In the genomic region with DNA sequence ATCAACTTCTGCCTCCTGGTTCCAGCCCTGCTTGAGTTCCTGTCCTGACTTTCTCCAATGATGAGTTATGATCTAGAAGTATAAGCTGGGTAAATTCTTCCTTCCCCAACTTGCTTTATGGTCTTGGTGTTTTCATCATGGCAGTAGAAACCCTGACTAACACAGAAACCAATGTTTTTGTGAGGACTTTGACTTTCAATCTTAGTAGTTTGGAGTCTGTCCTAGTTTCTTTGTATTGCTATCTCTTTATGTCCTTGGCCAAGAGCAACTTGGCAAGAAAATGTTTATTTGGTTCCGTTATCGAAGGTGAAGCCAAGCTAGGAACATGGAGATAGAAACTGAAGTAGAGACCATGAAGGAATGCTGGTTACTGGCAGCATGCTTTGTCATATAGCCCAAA, we compare ENCODE assay signal across 18 mouse cellular contexts. TPM values are rescaled to one million over a fixed set of nuclear protein-coding genes. Genes with fewer than 3 reads are reported as not detected.
DNase-seq lines count a peak whose midpoint lies in the region; TF ChIP-seq lines count a peak whose summit lies in the region.
"Had no signal": no experiment of that assay in that cellular context is flagged by ENCODE, and none has a peak within 500 bp of the region (broad histone marks: within the 10 kb centered on the region; RNA-seq: fewer than 3 reads in every experiment).

No protein-coding gene starts in this region.

- no peak for TF ChIP-seq POLR2A in testis, adult 2 months (IDR thresholded peaks at IDR 0.05; ENCODE audit: control insufficient read depth, low read depth, low read length)

- no peak overlapping the region for H3K4me3 ChIP-seq in testis, adult 2 months (ENCODE audit: control insufficient read depth, low read depth, low read length)
- H3K4me3 ChIP-seq: embryonic facial prominence, embryonic 10.5 days; embryonic facial prominence, embryonic 12.5 days; forebrain, embryonic 13.5 days; forebrain, embryonic 15.5 days had no signal

- TF ChIP-seq CTCF in testis, adult 2 months (IDR thresholded peaks at IDR 0.05; ENCODE audit: control insufficient read depth, insufficient read depth, insufficient replicate concordance, low read depth, low read length): no peak

- DNase-seq in adrenal gland, adult 2 months: peak; percentile 18
- no peak for DNase-seq in adrenal gland, adult 8-10 months
- DNase-seq in heart, adult 18-20 months: peak; percentile 10 to 17
- DNase-seq in heart, postnatal 14 days: no peak
- no peak for DNase-seq in testis, postnatal 14 days (ENCODE audit: low spot score)
- no peak for DNase-seq in Muller cell, postnatal 12 days (ENCODE audit: inconsistent ontology term)
- DNase-seq: cerebellum, adult 11-12 months; cerebellum, adult 2 months; cerebellum, adult 9-10 months; cerebellum, postnatal 10 days; cerebellum, postnatal 25 days; forebrain, postnatal 0 days had no signal

- H3K27me3 ChIP-seq in testis, adult 2 months (ENCODE audit: control insufficient read depth, insufficient read depth, low read length): no peaks in the 10 kb centered on the region
- H3K27me3 ChIP-seq: embryonic facial prominence, embryonic 12.5 days; forebrain, embryonic 13.5 days; forebrain, embryonic 15.5 days; Patski had no signal

- intact Hi-C loops in heart, postnatal 14 days (cut with DNase I): no loop called here

- peak overlapping the region; percentile 75 for H3K27ac ChIP-seq in testis, adult 2 months (ENCODE audit: control insufficient read depth, insufficient read depth, low read depth, low read length)
- H3K27ac ChIP-seq: embryonic facial prominence, embryonic 10.5 days; embryonic facial prominence, embryonic 12.5 days; forebrain, embryonic 13.5 days; forebrain, embryonic 15.5 days had no signal

- H3K4me1 ChIP-seq in testis, adult 2 months (ENCODE audit: control insufficient read depth, insufficient read depth, low read length): peaks cover 2% of the 10 kb centered on the region; the same call in 1 of the 2 replicates
- H3K4me1 ChIP-seq: embryonic facial prominence, embryonic 10.5 days; embryonic facial prominence, embryonic 12.5 days; forebrain, embryonic 13.5 days; forebrain, embryonic 15.5 days had no signal

- H3K36me3 ChIP-seq in testis, adult 2 months (ENCODE audit: control insufficient read depth, insufficient read depth, low read length): peaks cover 1% of the 10 kb centered on the region; the same call in 1 of the 2 replicates

RNA-seq across cellular contexts. Expression of gene Dhx30, which starts 45.4 kb away (rescaled TPM):
- 100 to 1,000 TPM in 1 of 2 experiments, 10 to 100 TPM in 1; 92.7 to 102 TPM for total RNA-seq in adrenal gland, adult 2 months (2021)
- polyA plus RNA-seq in adrenal gland, adult 2 months (2012; rRNA removed): 52.9 and 68.1 TPM in 2 replicates
- 100 to 1,000 TPM; 107 to 117 (median 114) TPM for total RNA-seq in adrenal gland, adult 8-10 months (2022)
- total RNA-seq in heart, adult 18-20 months (2021): 10 to 100 TPM; 54.4 to 56.4 TPM
- 10 to 100 TPM; 56.8 to 71.3 TPM for total RNA-seq in heart, postnatal 14 days (2021)
- 160 and 190 TPM in 2 replicates for polyA plus RNA-seq in testis, adult 2 months (2012; rRNA removed)

RNA-seq across cellular contexts. Expression of gene Smarcc1, which starts 45.6 kb away (rescaled TPM):
- total RNA-seq in adrenal gland, adult 2 months (2021): 10 to 100 TPM; 46.1 to 58.3 TPM
- polyA plus RNA-seq in adrenal gland, adult 2 months (2012; rRNA removed): 20.8 and 26.4 TPM in 2 replicates
- total RNA-seq in adrenal gland, adult 8-10 months (2022): 10 to 100 TPM; 57.6 to 64.3 (median 60.8) TPM
- 10 to 100 TPM; 22.9 to 25.5 TPM for total RNA-seq in heart, adult 18-20 months (2021)
- total RNA-seq in heart, postnatal 14 days (2021): 10 to 100 TPM; 27.7 to 30.6 TPM
- 13.6 and 14.8 TPM in 2 replicates for polyA plus RNA-seq in testis, adult 2 months (2012; rRNA removed)

Comparison
In these comparisons a context has a peak if more than half of its experiments do, and no peak if none do; other contexts are left out.
1. DNase-seq: peak in adrenal gland, adult 2 months (single experiment) and heart, adult 18-20 months (2 of 2); none in adrenal gland, adult 8-10 months (single experiment), heart, postnatal 14 days (0 of 2), testis, postnatal 14 days (single experiment) and Muller cell, postnatal 12 days (single experiment).